Mouse (Mus musculus): Measurements from ENCODE around the gene Xpo5. TPM values are rescaled to one million over a fixed set of nuclear protein-coding genes. Genes with fewer than 3 reads are reported as not detected.

Xpo5 gene
- total and polyA plus RNA-seq, 3 experiments = 44.7 to 56.3 (median 55.1) TPM

DNA sequence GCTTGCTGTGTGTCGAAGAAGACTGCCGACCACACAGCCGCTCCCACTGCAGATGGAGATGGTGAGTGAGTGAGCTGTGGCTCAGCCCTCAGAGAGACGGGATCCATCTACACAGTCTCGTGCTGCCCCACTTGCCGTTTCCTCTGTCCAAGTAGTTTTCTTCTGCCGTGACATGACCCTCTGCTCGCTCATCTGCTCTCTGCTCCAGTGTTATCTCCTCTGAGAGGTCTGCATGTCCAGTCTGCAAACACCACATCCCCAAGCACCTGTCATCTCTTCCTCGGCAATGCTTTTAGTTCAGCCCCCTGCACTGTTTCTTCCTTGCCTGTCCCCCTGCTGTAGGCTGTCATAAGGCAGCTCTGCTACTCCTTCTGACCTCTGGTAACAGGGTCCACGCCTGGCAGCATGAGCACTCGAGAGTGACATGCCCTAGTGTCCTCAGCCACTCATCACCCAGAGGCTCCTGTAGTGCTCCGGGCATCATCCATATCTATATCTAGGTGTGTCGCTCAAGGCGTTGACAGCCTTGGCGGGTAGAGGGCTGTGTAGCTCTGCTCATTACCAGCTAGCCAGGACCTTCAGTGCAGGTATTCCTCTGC, 37.0 kb downstream of the Xpo5 start:
- Histone ChIP-seq H3K9me3 (replicated peaks; ENCODE audit: low read length) (no peaks in the 10 kb centered on the region), H3K27me3 (replicated peaks) (no peaks in the 10 kb centered on the region), H3K4me3 (replicated peaks in 1 of 3; ENCODE audit: low read depth in 2 of 3, low read length in 2 of 3, poor library complexity in 1 of 3) (no peak overlapping the region), H3K9ac (ENCODE audit: insufficient read depth, low read depth) (no peak overlapping the region), H3K4me1 (ENCODE audit: control insufficient read depth in 1 of 2, insufficient read depth in 2 of 2) (no peaks in the 10 kb centered on the region), H3K27ac (ENCODE audit: insufficient read depth, low read depth) (no peak overlapping the region), H3K79me2 (replicated peaks; ENCODE audit: control insufficient read depth, extremely low read depth, insufficient read depth, poor library complexity, severe bottlenecking) (no peaks in the 10 kb centered on the region), H3K36me3 (replicated peaks in 1 of 2; ENCODE audit: control insufficient read depth in 1 of 2, insufficient read depth in 1 of 2, low read length in 1 of 2) (peaks cover 87 to 93% of the 10 kb centered on the region in 2 experiments), H3K4me2 (ENCODE audit: insufficient read depth, low read depth, poor library complexity, severe bottlenecking) (no peak overlapping the region)
- in situ Hi-C loops (cut with MboI; ENCODE audit: low pct_ligation_motif_present, low pct_unique_long_range_greater_than_20kb, low sequenced_read_pairs) = loop anchor here (5.0 to 25.0 kb wide), 2 partner anchors 37 to 748 kb away; partner anchors contain the start of genes Polh and Xpo5
- TF ChIP-seq CHD2 (IDR thresholded peaks at IDR 0.05; ENCODE audit: low read length) (no peak), EP300 (IDR thresholded peaks at IDR 0.05; ENCODE audit: low read length) (no peak), ZKSCAN1 (IDR thresholded peaks at IDR 0.05; ENCODE audit: borderline replicate concordance, low read depth, low read length) (no peak), RCOR1 (conservative IDR thresholded peaks at IDR 0.05; ENCODE audit: low read depth, low read length) (no peak), NRF1 (IDR thresholded peaks at IDR 0.05; ENCODE audit: low read depth, low read length) (no peak), KAT2A (IDR thresholded peaks at IDR 0.05; ENCODE audit: insufficient replicate concordance, low read length) (no peak), JUN (IDR thresholded peaks at IDR 0.05; ENCODE audit: insufficient read depth, low read depth, low read length) (no peak), HCFC1 (IDR thresholded peaks at IDR 0.05; ENCODE audit: low read depth, low read length) (no peak), USF1 (IDR thresholded peaks at IDR 0.05; ENCODE audit: low read depth, low read length) (no peak), GABPA (IDR thresholded peaks at IDR 0.05; ENCODE audit: insufficient replicate concordance, low read depth, low read length) (no peak), TCF12 (IDR thresholded peaks at IDR 0.05; ENCODE audit: low read depth, low read length) (no peak), SMC3 (IDR thresholded peaks at IDR 0.05; ENCODE audit: low read depth, low read length) (no peak), MYC (IDR thresholded peaks at IDR 0.05; ENCODE audit: low read depth, low read length) (no peak), JUND (conservative IDR thresholded peaks at IDR 0.05; ENCODE audit: low read depth, low read length) (no peak), ZNF384 (IDR thresholded peaks at IDR 0.05; ENCODE audit: low read depth, low read length) (no peak), MAFK (IDR thresholded peaks at IDR 0.05; ENCODE audit: insufficient replicate concordance, low read length) (no peak), CHD1 (IDR thresholded peaks at IDR 0.05; ENCODE audit: low read depth, low read length) (no peak), ZC3H11A (IDR thresholded peaks at IDR 0.05; ENCODE audit: low read depth, low read length) (no peak)
- DNase-seq (ENCODE audit: extremely low read depth) = no peak
- dilution Hi-C loops (cut with MboI; ENCODE audit: extremely low pct_ligation_motif_present, extremely low pct_unique_long_range_greater_than_20kb, low sequenced_read_pairs) = no loop called here

DNA sequence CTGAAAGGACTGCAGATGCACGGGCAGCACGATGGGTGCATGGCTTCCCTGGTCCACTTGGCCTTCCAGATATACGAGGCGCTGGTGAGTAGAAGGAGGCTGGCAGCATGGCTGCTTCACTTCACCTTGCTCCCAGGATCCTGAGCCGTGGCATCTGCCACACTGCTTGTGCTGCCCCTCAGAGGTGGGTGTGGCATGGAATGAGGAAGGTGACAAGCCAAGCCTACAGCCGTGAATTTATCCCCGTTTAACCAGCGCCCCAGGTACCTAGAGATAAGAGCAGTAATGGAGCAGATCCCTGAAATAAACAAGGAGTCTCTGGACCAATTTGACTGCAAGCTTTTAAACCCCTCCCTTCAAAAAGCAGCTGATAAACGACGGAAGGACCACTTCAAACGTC, 38.9 kb downstream of the Xpo5 start:
- H3K27me3 ChIP-seq (replicated peaks) = no peaks in the 10 kb centered on the region

More for the DNA sequence above, 38.9 kb downstream of the Xpo5 start:
- Histone ChIP-seq H3K36me3 (replicated peaks in 1 of 2; ENCODE audit: control insufficient read depth in 1 of 2, insufficient read depth in 1 of 2, low read length in 1 of 2) (peaks cover 83 to 97% of the 10 kb centered on the region in 2 experiments), H3K9me3 (replicated peaks; ENCODE audit: low read length) (no peaks in the 10 kb centered on the region), H3K27ac (ENCODE audit: insufficient read depth, low read depth) (no peak overlapping the region), H3K4me3 (replicated peaks in 1 of 3; ENCODE audit: low read depth in 2 of 3, low read length in 2 of 3, poor library complexity in 1 of 3) (no peak overlapping the region), H3K4me2 (ENCODE audit: insufficient read depth, low read depth, poor library complexity, severe bottlenecking) (no peak overlapping the region), H3K79me2 (replicated peaks; ENCODE audit: control insufficient read depth, extremely low read depth, insufficient read depth, poor library complexity, severe bottlenecking) (peaks cover 5% of the 10 kb centered on the region; the same call in 1 of the 2 replicates), H3K4me1 (ENCODE audit: control insufficient read depth in 1 of 2, insufficient read depth in 2 of 2) (peaks cover 0 to 6% of the 10 kb centered on the region in 2 experiments; a peak in 2 of 4 replicates), H3K9ac (ENCODE audit: insufficient read depth, low read depth) (no peak overlapping the region)
- in situ Hi-C loops (cut with MboI; ENCODE audit: low pct_ligation_motif_present, low pct_unique_long_range_greater_than_20kb, low sequenced_read_pairs) (loop anchor here (25.0 kb wide), 1 partner anchor 746 kb away; no protein-coding TSS in a partner anchor), dilution Hi-C loops (cut with MboI; ENCODE audit: extremely low pct_ligation_motif_present, extremely low pct_unique_long_range_greater_than_20kb, low sequenced_read_pairs) (no loop called here)
- TF ChIP-seq MAX (IDR thresholded peaks at IDR 0.05; ENCODE audit: low read length) (no peak), MXI1 (IDR thresholded peaks at IDR 0.05; ENCODE audit: low read depth, low read length) (no peak), TBP (conservative IDR thresholded peaks at IDR 0.05; ENCODE audit: low read depth, low read length) (no peak), ZNF384 (IDR thresholded peaks at IDR 0.05; ENCODE audit: low read depth, low read length) (no peak), POLR2A (IDR thresholded peaks at IDR 0.05; ENCODE audit: low read depth, low read length) (no peak), ZMIZ1 (IDR thresholded peaks at IDR 0.05; ENCODE audit: low read depth, low read length) (no peak), CHD2 (IDR thresholded peaks at IDR 0.05; ENCODE audit: low read length) (no peak), HCFC1 (IDR thresholded peaks at IDR 0.05; ENCODE audit: low read depth, low read length) (no peak), UBTF (IDR thresholded peaks at IDR 0.05; ENCODE audit: low read depth, low read length) (no peak), NELFE (IDR thresholded peaks at IDR 0.05; ENCODE audit: low read depth, low read length) (no peak), MAFK (IDR thresholded peaks at IDR 0.05; ENCODE audit: insufficient replicate concordance, low read length) (no peak), ETS1 (conservative IDR thresholded peaks at IDR 0.05; ENCODE audit: low read depth, low read length) (no peak), BHLHE40 (IDR thresholded peaks at IDR 0.05; ENCODE audit: low read depth, low read length) (no peak), EP300 (IDR thresholded peaks at IDR 0.05; ENCODE audit: low read length) (no peak), GABPA (IDR thresholded peaks at IDR 0.05; ENCODE audit: insufficient replicate concordance, low read depth, low read length) (no peak), ZC3H11A (IDR thresholded peaks at IDR 0.05; ENCODE audit: low read depth, low read length) (no peak), CTCF (conservative IDR thresholded peaks at IDR 0.05 in 1 of 2, IDR thresholded peaks at IDR 0.05 in 1 of 2; ENCODE audit: low read depth in 2 of 2, low read length in 2 of 2) (no peak), MEF2A (IDR thresholded peaks at IDR 0.05; ENCODE audit: borderline replicate concordance, low read depth, low read length) (no peak), ELF1 (IDR thresholded peaks at IDR 0.05; ENCODE audit: low read depth, low read length) (no peak), KAT2A (IDR thresholded peaks at IDR 0.05; ENCODE audit: insufficient replicate concordance, low read length) (no peak)
- DNase-seq (ENCODE audit: extremely low read depth) = no peak

All from CH12.LX (cell line).